Mouse (Mus musculus) gastrocnemius, adult 2 months (tissue): Measurements from ENCODE around the gene Ephb4. TPM values are rescaled to one million over a fixed set of nuclear protein-coding genes. Genes with fewer than 3 reads are reported as not detected.

ENCODE experiments used
- DNase-seq: peaks from one replicate; pipeline ENCODE4 v3.0.0; 2022
- H3K27ac ChIP-seq: fragments of 200-600 bp; 2 replicates; pipeline ENCODE4 v1.8.1; 2022; ENCODE audit warnings: mild to moderate bottlenecking
- H3K4me3 ChIP-seq: fragments of 200-600 bp; 2 replicates; pipeline ENCODE4 v1.8.1; 2022; ENCODE audit warnings: mild to moderate bottlenecking, moderate library complexity
- CTCF ChIP-seq: fragments of 200-600 bp; IDR thresholded peaks from 2 replicates; pipeline ENCODE4 v1.8.1; 2022; ENCODE audit warnings: antibody characterized with exemption, mild to moderate bottlenecking, moderate library complexity
- intact Hi-C: fragments of 180-260 bp; cut with DNase I; formaldehyde crosslinking; loops from one replicate; pipeline ENCODE4 v1.15.1; 2025
- total RNA-seq, 2 experiments: library from RNA; stranded (reverse); gene quantifications; 2 replicates each; pipeline ENCODE4 v1.2.3; 2021

Gene Ephb4
- total RNA-seq, 2 experiments from 2014 or later = 12.5 to 15.5 TPM

- Histone ChIP-seq H3K27ac (peak overlapping the region; percentile 31; the same call in 1 of the 2 replicates), H3K4me3 (no peak overlapping the region)
- TF ChIP-seq CTCF = peak; percentile 52
- intact Hi-C loops = loop anchor here (2.0 kb wide), 1 partner anchor 39 kb away; no protein-coding TSS in a partner anchor
- no peak for DNase-seq
Measured at GRCm38 (mm10) chr5:137376198-137376597, 26.3 kb downstream of the Ephb4 start.

- TF ChIP-seq CTCF = no peak
- no peak overlapping the region for H3K27ac ChIP-seq
- DNase-seq = no peak
- no peak overlapping the region for H3K4me3 ChIP-seq
- intact Hi-C loops = loop anchor here (2.0 kb wide), 1 partner anchor 40 kb away; no protein-coding TSS in a partner anchor
Measured at GRCm38 (mm10) chr5:137376722-137377121, 26.8 kb downstream of the Ephb4 start.

GRCm38 (mm10) chr5:137377176-137377575 is 27.3 kb downstream of the Ephb4 start:
- intact Hi-C loops = loop anchor here (2.0 kb wide), 1 partner anchor 40 kb away; no protein-coding TSS in a partner anchor

GRCm38 (mm10) chr5:137377603-137378002 is 27.7 kb downstream of the Ephb4 start:
- no peak for DNase-seq
- intact Hi-C loops = loop anchor here (2.0 kb wide), 1 partner anchor 41 kb away; no protein-coding TSS in a partner anchor
- H3K4me3 ChIP-seq = no peak overlapping the region
- TF ChIP-seq CTCF = no peak
- no peak overlapping the region for H3K27ac ChIP-seq

More at GRCm38 (mm10) chr5:137377176-137377575, 27.3 kb downstream of the Ephb4 start:
- DNase-seq = no peak
- TF ChIP-seq CTCF = no peak
- H3K27ac ChIP-seq = no peak overlapping the region; the same call in 1 of the 2 replicates
- no peak overlapping the region for H3K4me3 ChIP-seq

GRCm38 (mm10) chr5:137381152-137381551 is 31.2 kb downstream of the Ephb4 start:
- intact Hi-C loops = loop anchor here (5.0 kb wide), 1 partner anchor 89 kb away; the partner anchor contains the start of gene Ufsp1
- peak; percentile 76 for TF ChIP-seq CTCF

GRCm38 (mm10) chr5:137383441-137383840 is 33.5 kb downstream of the Ephb4 start:
- no peak overlapping the region for H3K4me3 ChIP-seq
- no peak for TF ChIP-seq CTCF
- no peak for DNase-seq
- H3K27ac ChIP-seq = no peak overlapping the region
- intact Hi-C loops = loop anchor here (5.0 kb wide), 1 partner anchor 91 kb away; the partner anchor contains the start of gene Ufsp1

More at GRCm38 (mm10) chr5:137381152-137381551, 31.2 kb downstream of the Ephb4 start:
- no peak overlapping the region for H3K4me3 ChIP-seq
- no peak overlapping the region for H3K27ac ChIP-seq
- DNase-seq = peak; percentile 66

GRCm38 (mm10) chr5:137386712-137387111 is 36.8 kb downstream of the Ephb4 start:
- intact Hi-C loops = no loop called here
- no peak for DNase-seq
- TF ChIP-seq CTCF = no peak
- no peak overlapping the region for H3K27ac ChIP-seq
- no peak overlapping the region for H3K4me3 ChIP-seq

- Histone ChIP-seq H3K27ac (no peak overlapping the region), H3K4me3 (no peak overlapping the region)
- TF ChIP-seq CTCF = no peak
- no peak for DNase-seq
- intact Hi-C loops = no loop called here
Measured at GRCm38 (mm10) chr5:137391641-137392040, 41.7 kb downstream of the Ephb4 start.

GRCm38 (mm10) chr5:137394456-137394855 is 44.5 kb downstream of the Ephb4 start:
- TF ChIP-seq CTCF = no peak
- no peak overlapping the region for H3K4me3 ChIP-seq
- intact Hi-C loops = no loop called here
- DNase-seq = no peak
- no peak overlapping the region for H3K27ac ChIP-seq

GRCm38 (mm10) chr5:137404081-137404480 is 54.2 kb downstream of the Ephb4 start:
- H3K4me3 ChIP-seq = no peak overlapping the region
- intact Hi-C loops = no loop called here
- no peak for DNase-seq
- H3K27ac ChIP-seq = no peak overlapping the region
- TF ChIP-seq CTCF = no peak

GRCm38 (mm10) chr5:137409451-137409850 is 59.5 kb downstream of the Ephb4 start:
- TF ChIP-seq CTCF = no peak
- intact Hi-C loops = no loop called here
- Histone ChIP-seq H3K4me3 (no peak overlapping the region), H3K27ac (no peak overlapping the region)
- DNase-seq = no peak

GRCm38 (mm10) chr5:137410066-137410465 is 60.2 kb downstream of the Ephb4 start:
- H3K27ac ChIP-seq = no peak overlapping the region
- H3K4me3 ChIP-seq = no peak overlapping the region
- no peak for DNase-seq
- intact Hi-C loops = no loop called here
- no peak for TF ChIP-seq CTCF

- intact Hi-C loops = no loop called here
- no peak for DNase-seq
- Histone ChIP-seq H3K4me3 (no peak overlapping the region), H3K27ac (no peak overlapping the region)
- no peak for TF ChIP-seq CTCF
Measured at GRCm38 (mm10) chr5:137410549-137410948, 60.6 kb downstream of the Ephb4 start.

- no peak for DNase-seq
- TF ChIP-seq CTCF = no peak
- intact Hi-C loops = no loop called here
- no peak overlapping the region for H3K4me3 ChIP-seq
- H3K27ac ChIP-seq = no peak overlapping the region
Measured at GRCm38 (mm10) chr5:137411235-137411634, 61.3 kb downstream of the Ephb4 start.
